Mouse (Mus musculus) lung, adult 2 months (tissue): ENCODE measurements around the gene Skp1a. TPM values are rescaled to one million over a fixed set of nuclear protein-coding genes. Genes with fewer than 3 reads are reported as not detected.

Experiments
- DNase-seq: peaks from one replicate; pipeline ENCODE4 v3.0.0; 2022
- H3K4me1 ChIP-seq: fragments of 200-500 bp; 2 replicates; pipeline ENCODE4 v1.6.1; 2011; ENCODE audit warnings: low read length; ENCODE audit not compliant: control insufficient read depth, insufficient read depth
- H3K4me3 ChIP-seq: fragments of 200-500 bp; replicated peaks from 2 replicates; pipeline ENCODE3; 2011; ENCODE audit warnings: low read depth, mild to moderate bottlenecking, control low read depth, low read length; ENCODE audit errors: extremely low read depth
- CTCF ChIP-seq: fragments of 200-500 bp; IDR thresholded peaks from 2 replicates; pipeline ENCODE4 v1.5.1; 2011; ENCODE audit warnings: mild to moderate bottlenecking, low read length, control low read depth; ENCODE audit not compliant: insufficient read depth
- POLR2A ChIP-seq: fragments of 200-500 bp; IDR thresholded peaks from 2 replicates; pipeline ENCODE4 v1.6.1; 2011; ENCODE audit warnings: low read depth, mild to moderate bottlenecking, control low read depth, low read length, borderline replicate concordance; ENCODE audit errors: extremely low read depth
- WGBS: fragments of 180-500 bp; shearing (Covaris S2); methylation state at CpG from one replicate; pipeline ENCODE4 v1.1.7; 2018; 5-methylcytosine and 5-hydroxymethylcytosine counted together
- polyA plus RNA-seq: library from polyadenylated mRNA; depleted of rRNA; stranded (reverse); fragments of >200 nt; gene quantifications from 2 replicates; pipeline ENCODE4 v1.2.3, GENCODE M21; 2012

The Skp1a gene
- polyA plus RNA-seq, 1 experiment, result 25.8 TPM

DNA sequence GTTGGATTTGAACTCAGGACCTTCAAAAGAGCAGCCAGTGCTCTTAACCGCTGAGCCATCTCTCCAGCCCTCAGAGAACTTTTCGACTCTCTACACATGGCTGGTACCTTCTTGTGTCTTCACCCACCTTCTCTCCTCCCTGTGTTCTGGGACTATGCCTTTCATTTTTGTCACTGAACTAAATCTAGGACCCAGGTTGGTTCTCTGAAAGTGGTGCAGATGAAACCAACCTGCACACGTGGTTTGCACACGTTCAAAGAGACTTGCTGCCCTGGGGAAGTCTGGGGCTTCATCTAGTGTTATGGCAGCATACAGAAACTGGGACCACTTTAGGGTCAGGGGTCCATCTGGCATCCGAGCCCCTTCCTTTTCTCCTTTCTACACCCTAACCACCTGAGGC is 35.5 kb downstream of the Skp1a start:
- TF ChIP-seq POLR2A (no peak), CTCF (no peak)
- no peak for DNase-seq
- H3K4me3 ChIP-seq, result no peak overlapping the region
- WGBS, result 86% methylated on average over 5 of the region's 5 CpGs
- peaks cover 37% of the 10 kb centered on the region for H3K4me1 ChIP-seq

DNA sequence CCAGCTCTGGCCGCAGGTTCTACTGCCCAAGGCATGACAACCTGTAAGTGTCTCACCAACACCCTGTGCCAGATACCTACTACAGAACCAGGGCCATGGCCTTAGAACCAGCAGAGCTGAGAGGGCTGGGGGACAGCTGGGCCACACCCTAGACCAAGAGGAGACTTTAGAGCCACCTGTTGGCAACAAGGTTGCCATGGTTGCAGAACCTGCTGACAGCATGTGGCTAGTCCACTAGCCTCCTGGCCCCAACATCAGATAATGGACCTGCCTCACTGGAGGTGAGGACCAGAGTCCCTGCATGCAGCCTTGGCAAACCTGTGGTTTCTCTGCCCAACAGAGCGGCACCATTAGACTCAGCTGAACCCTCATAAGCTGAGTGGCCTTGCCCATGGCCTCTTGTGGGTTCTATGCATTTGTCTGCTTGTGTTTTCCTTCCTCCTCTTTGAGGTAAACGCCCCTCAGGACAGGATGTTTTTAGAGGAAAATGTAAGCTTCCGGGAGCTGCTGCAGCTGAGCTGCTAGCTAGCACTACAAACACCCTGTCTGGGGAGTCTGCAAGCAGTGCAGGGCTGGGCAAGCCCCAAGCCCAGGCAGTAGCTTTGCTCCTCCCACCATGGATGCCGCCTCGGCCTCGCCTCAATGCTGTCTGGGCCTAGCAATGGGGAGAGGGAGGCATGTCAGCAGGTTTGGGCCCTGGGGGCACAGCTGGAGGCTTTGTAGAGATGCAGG is 36.5 kb downstream of the Skp1a start:
- Histone ChIP-seq H3K4me1 (peaks cover 44% of the 10 kb centered on the region), H3K4me3 (no peak overlapping the region)
- TF ChIP-seq POLR2A (peak; percentile 14; the same call in 1 of the 2 replicates), CTCF (no peak)
- WGBS, result 29% methylated on average over 7 of the region's 7 CpGs
- no peak for DNase-seq

DNA sequence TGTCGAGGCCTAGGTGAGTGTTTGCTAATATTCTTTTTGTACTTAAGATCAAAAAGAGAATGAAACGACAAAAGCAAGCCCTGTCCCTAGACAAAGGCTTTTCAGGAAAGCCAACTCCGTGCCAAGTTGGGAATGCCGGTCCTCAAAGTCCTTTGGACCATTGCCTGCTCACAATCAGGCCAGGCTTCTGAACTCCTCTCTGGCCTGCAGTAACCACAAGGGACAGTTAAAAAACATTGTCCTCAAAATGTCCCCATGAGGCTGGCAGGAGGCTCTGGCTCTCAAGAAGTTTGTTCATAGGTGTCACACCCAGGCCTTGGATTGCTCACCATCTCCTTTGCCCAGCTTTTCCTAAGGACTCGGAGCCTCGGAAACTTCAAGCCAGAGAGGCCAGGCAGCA is 38.0 kb downstream of the Skp1a start:
- Histone ChIP-seq H3K4me3 (no peak overlapping the region), H3K4me1 (peaks cover 53% of the 10 kb centered on the region)
- no peak for TF ChIP-seq CTCF
- TF ChIP-seq POLR2A, result no peak
- no peak for DNase-seq
- WGBS, result 29% methylated on average over 6 of the region's 6 CpGs

DNA sequence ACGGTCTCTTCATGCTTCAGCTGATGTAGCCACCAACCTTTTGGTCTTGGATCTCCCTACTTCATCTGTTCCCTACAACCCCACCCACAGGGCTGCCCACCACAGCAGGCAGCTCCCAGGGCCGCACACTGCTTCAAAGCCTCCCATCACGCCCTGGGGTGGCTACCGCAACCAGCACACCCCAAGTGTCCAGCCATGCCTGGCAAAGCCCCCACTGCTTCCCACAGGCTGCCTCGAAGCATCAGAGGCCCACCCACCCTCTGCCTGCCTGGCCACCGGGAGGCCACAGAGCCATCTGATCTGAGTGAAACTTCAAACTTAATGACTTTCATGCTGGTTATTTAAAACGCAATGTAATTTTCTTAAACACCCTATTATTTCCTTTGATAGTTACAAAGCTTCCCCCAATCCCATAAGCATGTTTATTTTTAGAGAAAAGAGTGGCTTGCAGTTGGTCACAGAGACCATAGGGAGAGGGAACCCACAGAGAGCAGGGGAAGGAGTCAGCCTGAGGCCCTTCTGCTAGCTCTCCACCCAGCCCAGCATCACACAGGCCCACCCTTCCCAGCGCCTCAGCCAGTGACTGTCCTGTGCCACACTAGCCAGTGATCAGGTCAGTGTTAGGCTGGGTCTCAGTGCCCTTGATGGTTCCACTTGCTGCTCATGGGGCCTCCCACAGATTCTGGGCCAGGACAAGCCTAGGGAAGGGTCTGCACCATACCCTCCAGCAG is 40.1 kb downstream of the Skp1a start:
- no peak overlapping the region for H3K4me3 ChIP-seq
- peaks cover 44% of the 10 kb centered on the region for H3K4me1 ChIP-seq
- TF ChIP-seq CTCF, result no peak
- no peak for TF ChIP-seq POLR2A
- no peak for DNase-seq
- 84% methylated on average over 8 of the region's 8 CpGs for WGBS

DNA sequence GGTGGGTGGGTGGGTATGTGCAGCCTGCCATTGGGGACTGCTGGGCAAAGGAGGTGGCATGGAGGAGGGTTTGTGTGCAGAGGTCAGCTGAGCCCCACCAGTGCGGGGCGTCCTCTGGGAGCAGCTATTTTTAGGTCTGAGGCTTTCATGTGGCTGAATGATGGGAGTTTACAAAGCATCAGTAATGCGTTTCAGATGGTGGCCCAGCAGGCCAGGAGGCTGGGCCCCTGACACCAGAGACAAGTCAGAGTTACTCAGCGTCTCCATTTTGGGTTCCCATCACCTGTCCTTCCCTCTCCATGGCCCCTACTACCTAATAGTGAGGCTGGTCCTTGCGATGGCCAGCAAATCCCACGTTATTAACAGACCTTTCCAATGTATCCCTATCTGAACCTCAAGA is 40.8 kb downstream of the Skp1a start:
- Histone ChIP-seq H3K4me1 (peaks cover 43% of the 10 kb centered on the region), H3K4me3 (no peak overlapping the region)
- no peak for TF ChIP-seq POLR2A
- no peak for TF ChIP-seq CTCF
- 48% methylated on average over 6 of the region's 6 CpGs for WGBS
- no peak for DNase-seq

DNA sequence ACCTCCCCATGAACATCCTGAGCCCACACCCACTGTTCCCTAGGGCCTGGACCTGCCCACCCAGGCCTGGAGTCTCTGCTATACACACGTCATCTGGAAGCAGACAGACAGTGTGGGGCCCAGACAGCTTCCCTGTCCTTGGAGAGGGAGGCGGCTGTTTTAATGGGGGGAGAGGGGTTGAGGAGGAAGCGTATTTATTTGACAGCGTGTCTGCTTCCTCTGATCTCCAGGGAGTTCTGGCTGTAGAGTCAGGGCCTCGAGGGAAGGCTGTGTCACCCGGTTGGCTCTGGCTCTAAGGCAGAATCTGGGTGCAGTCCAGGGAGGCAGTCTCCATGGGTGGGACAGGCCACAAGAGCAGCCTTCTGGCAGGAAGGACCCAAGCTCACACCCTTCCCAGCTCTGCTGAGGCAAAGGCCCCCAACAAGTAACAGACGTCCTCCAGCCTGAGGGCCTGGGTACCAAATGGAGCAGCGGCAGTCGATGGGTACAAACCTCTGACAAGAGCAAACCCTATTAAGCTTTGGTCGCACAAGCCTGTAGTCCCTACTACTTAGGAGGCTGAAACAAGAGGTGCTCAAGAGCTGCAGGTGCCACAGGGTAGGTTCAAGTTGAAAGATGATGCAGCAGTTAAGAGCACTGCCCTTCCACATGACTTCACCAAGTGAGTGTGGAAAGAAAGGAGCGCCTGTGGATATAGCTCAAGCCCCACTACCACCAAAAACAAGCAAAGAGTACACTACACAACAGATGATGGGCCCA is 41.6 kb downstream of the Skp1a start:
- peak; percentile 30 for DNase-seq
- Histone ChIP-seq H3K4me3 (no peak overlapping the region), H3K4me1 (peaks cover 37% of the 10 kb centered on the region)
- WGBS, result 35% methylated on average over 11 of the region's 11 CpGs
- no peak for TF ChIP-seq POLR2A
- no peak for TF ChIP-seq CTCF

DNA sequence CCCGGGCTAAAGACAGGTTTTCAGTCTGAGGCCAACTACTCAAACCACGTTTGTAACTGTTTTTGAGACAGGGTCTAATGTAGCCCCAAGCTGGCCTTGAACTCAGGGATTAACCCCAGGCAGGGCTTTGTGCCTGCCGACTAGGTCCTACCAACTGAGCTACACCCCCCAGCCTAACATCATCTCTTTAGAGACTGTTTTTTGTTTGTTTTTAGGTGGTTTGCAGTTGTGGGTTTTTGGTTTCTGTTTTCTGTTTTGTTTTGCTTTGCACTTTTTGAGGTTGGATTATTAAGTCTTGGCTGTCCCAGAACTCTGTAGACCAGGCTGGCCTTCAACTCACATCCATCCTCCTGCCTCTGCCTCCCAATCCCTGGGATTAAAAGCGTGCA is 42.1 kb downstream of the Skp1a start:
- TF ChIP-seq POLR2A (no peak), CTCF (no peak)
- WGBS, result 72% methylated on average over 4 of the region's 4 CpGs
- H3K4me3 ChIP-seq, result no peak overlapping the region
- no peak for DNase-seq
- peaks cover 32% of the 10 kb centered on the region for H3K4me1 ChIP-seq

DNA sequence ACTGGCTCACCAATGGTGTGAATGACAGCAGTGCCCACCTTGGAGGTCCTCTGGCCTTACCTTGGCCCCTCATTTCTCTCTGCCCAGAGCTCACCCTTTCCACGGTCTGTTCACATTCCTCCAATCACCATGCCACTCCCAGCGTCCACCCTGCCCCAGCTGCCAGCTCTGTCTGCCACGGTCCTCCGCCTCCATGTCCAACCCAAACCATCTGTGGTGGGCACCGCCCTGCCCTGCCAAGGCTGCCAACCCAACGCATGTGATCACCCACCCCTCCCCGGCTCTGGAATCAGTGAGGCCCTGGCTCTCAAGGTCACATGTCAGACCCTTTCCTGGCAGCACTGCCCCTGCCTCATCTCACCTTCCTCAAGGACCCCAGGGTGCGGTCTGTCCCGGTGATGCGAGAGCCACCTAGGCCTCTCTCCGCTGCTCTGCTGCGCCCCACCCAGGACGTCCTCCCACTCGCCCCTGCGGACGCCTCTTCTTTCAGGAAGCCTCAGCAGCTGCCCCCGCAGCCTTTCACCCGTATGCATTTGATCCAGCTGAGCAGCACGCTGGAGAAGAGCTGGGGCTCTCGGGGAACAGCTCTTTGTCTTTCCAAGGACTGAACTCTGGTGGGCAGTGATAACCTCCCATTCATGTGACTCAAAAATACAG is 42.8 kb downstream of the Skp1a start:
- Histone ChIP-seq H3K4me3 (no peak overlapping the region), H3K4me1 (peaks cover 25% of the 10 kb centered on the region)
- DNase-seq, result no peak
- TF ChIP-seq POLR2A (0 out of 2 replicates have a peak, but pooled peaks have one; percentile 6), CTCF (no peak)
- WGBS, result 63% methylated on average over 20 of the region's 20 CpGs

DNA sequence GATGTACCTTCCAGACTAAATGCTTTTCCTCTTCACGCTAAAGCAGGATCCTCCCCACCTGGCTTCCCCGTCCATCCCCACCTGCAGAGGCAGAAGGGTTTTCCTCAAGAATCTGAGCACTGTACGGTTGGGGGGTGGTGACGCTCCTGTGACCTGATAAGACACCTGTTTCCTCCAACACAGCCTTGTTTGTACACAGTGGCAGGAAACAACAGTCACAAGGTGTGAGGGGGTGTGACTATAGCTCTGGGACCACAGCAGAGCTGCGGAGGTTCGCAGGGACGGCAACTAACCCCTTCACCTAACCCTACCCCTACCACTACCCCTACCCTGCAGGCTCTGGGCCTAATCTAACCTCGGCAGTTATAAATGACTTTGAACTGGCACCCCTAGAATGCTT is 43.6 kb downstream of the Skp1a start:
- no peak for DNase-seq
- TF ChIP-seq POLR2A, result no peak
- TF ChIP-seq CTCF, result no peak
- H3K4me1 ChIP-seq, result peaks cover 19% of the 10 kb centered on the region
- H3K4me3 ChIP-seq, result no peak overlapping the region
- 80% methylated on average over 8 of the region's 8 CpGs for WGBS
